Mouse (Mus musculus) MEL-GATA-1-ER (cell line): ENCODE data around the gene Lrrc7.

Source experiments
- DNase-seq: peaks from one replicate; pipeline ENCODE4 v3.0.0-alpha.2; 2012; ENCODE audit warnings: low read depth; ENCODE audit errors: extremely low read depth

Lrrc7 gene

DNA sequence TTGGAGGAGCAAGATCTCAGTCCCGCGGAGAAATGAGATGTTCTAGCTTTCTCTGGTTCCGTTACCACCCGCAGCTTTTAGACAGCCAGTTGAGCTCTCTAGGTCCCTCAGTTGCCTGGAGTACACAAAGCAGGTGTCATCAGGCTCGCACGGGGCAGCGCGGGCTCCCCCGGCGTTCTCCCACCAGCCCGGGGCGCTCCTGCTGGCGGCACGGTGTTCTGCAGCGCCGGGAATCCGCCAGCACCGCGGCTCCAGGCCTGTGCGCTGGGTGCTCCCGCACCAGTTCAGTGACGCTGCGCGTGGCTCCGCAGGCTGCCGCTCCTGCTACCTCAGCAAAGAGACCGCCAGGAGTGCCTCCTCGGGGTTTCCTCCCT, at the start of gene Lrrc7:
Gene Lrrc7, minus strand, starts transcription at position 235 of the 374 bp plus-strand sequence.
- no peak for DNase-seq

GRCm38 (mm10) chr3:158607065-158607464, 45.0 kb upstream of the Lrrc7 start:
- no peak for DNase-seq

- no peak for DNase-seq
These were observed 43.3 kb upstream of the Lrrc7 start for GRCm38 (mm10) chr3:158605274-158605673.

DNA sequence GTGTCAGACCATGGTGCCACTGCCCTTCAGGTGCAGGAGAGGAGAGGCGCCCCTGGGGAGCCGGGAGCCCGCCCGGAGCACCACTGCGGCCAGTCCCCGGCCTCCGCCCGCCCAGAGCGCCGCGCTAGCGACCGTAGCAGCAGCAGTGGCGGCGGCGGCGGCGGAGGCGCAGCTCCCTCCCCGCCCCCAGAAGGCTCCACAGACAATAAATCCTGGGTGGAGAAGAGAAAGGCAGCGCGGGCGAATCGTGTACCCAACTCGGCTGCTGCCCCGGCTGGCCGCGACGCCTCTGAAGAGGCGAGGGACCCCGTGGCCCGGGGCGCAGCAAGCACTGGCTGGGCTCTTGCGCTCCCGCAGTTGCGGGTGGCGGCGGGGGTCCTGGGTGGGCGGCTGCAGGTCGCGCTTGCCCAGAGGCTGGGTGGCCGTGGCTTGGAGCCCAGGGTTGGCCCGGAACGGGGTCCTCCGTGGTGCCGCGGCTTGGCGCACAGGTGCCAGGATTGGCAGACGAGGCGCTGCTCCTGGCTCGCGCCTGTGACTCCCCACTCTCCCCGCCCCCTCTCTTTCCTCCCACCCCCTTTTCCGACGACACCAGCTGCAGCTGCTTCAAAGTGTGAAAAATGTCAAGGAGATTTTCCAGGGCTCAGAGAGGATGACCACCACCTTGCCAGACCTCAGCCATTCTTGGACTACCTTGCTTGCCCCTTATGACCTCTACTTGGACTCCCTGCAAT, 600 bp downstream of the Lrrc7 start:
- DNase-seq = no peak

DNA sequence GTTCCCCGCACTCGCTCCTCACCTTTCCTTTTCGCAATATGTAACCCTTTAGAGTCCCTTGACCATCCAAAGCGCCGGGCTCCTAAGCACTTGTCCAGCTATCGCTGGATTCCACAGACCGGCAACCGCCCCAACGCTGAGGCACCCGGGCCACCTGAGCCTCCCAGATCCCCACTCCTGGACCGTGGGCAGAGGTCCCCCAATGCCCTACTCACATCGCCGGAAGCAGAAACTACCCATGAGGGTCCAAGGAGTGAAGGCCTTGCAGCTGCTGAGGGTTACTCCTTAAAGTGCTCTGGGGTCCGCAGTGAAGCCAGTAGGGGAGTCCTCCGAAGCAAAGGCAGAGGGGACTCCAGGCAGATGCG, 1.1 kb downstream of the Lrrc7 start:
- DNase-seq = no peak

GRCm38 (mm10) chr3:158559691-158560650, 2.0 kb downstream of the Lrrc7 start:
- DNase-seq = no peak

- no peak for DNase-seq
These were observed 2.8 kb downstream of the Lrrc7 start for GRCm38 (mm10) chr3:158559131-158559658.

GRCm38 (mm10) chr3:158558631-158559030, 3.4 kb downstream of the Lrrc7 start:
- DNase-seq = no peak

- no peak for DNase-seq
These were observed 7.7 kb downstream of the Lrrc7 start for GRCm38 (mm10) chr3:158554280-158554679.

DNA sequence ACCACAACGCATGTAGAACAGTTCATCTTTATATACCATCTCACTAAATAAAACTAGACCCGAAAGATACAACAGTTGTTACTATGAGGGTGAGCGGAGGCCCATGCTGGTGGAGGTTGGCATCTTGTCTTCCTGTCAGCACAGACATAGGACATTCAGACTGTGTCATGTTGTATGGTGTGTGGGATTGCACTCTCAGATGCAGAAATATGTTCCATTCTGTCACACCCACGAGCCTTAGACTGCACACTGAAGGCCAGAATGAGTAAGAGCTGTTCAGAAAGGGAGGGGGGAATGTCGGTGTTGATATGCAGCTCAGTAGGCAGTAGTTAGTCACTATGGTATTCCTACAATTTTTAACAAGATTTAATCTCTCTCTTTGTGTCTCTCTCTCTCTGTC, 9.9 kb downstream of the Lrrc7 start:
- no peak for DNase-seq

DNA sequence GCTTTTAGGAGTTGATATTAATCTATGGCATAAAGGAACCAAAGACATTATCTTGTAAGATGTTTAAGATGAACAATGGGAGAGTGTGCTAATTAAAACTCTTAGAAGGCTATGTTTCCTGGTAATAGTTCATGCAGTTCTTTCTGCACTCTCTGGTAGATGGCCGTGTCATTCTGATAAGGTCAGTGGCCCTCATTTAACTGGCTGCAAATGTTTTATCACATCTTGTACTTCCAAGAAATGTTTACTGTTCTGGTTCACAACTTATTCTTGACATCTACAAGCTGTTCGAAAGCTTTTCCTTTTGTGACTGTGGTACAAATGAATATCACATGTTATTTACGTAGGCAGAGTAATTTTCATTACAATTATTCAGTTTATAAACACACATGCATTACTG, 18.5 kb downstream of the Lrrc7 start:
- DNase-seq = no peak

- no peak for DNase-seq
These were observed 29.2 kb downstream of the Lrrc7 start for GRCm38 (mm10) chr3:158532859-158533258.

- DNase-seq = no peak
These were observed 33.5 kb downstream of the Lrrc7 start for GRCm38 (mm10) chr3:158528471-158528870.

DNA sequence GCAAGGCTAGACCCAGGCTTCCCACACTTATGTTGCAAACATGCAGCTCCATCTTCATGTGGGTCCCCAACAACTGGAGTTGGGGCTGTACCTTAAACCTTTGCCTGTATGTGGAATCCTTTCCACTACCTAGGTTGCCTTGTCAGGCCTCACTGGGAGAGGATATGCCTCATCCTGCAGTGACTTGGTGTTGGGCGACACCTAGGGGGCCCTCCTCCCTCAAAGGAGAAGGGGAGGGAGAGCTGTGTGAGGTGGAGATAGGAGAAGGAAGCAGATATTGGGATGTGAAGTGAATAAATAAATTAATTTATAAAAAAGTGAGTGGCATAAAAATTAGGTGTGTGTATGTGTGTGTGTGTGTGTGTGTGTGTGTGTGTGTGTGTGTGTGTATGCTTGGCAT, 68.3 kb downstream of the Lrrc7 start:
- DNase-seq = no peak

- DNase-seq = no peak
These were observed 82.3 kb downstream of the Lrrc7 start for GRCm38 (mm10) chr3:158479677-158480076.

DNA sequence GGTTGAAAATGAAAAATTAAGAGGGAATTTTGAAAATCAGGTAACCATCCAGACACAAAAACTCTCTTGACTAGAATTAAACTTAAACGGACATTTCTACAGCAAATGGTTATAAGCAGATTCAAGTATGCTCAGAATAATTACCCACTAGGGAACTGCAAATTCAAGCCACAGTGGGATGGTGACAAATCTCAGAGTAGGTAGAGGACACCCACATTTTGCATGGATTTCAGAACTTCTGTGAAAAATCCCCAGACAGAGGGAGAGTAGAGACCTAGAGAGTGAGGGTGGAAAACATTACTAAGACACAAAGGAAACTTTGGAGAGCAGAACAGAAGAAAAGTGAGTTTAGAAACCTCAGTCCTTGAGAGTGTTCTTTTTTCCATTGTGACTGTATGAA, 161.4 kb downstream of the Lrrc7 start:
- DNase-seq = no peak

GRCm38 (mm10) chr3:158391534-158391933, 170.5 kb downstream of the Lrrc7 start:
- DNase-seq = no peak

DNA sequence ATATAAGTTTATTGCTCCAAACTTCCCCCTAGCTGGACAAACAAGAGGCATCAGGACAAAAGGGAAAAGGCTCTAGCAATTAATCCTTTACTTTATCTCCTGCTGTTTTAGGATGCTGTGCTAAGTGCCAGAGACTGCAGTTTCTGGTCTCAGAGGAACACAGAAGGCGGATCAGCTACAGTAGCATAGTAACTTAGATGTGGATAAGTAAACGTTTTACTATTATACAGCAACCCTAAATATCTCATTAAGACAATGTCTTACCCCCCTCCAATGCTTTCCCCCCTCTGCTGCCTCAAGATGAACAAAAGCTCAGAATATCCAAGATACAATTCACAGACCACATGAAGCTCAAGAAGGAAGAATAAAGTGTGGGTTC, 174.0 kb downstream of the Lrrc7 start:
- DNase-seq = no peak

DNA sequence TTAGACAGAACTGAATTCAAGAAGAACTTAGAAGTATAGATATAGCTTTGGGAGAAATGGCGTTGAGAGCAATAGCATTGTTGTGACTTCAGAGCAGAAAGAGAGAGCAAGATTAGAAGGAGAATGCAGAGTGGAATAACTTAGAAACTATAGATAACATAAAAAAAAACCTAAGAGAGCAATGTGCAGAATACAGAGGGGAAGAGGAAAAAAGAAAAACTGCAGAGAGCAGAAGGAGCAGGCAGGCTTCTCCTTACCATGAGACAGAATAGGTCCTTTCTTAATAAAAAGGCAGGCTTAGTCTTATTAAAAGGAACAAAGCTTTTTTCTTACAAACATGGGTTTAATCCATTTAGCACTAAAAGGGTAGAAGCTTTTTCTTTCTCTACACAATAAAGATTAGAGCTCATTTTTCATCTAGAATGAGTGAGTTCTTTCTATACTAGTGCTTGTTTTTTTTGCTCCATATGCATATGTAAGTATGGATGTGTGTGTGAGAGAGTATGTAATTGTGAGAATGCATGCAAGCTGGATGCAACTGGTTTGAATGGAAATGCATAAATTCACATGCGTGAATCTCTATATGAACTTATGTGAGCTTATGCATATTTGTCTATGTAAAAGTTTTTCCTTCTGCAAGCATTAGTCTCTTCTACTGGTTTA, 174.5 kb downstream of the Lrrc7 start:
- DNase-seq = no peak

DNA sequence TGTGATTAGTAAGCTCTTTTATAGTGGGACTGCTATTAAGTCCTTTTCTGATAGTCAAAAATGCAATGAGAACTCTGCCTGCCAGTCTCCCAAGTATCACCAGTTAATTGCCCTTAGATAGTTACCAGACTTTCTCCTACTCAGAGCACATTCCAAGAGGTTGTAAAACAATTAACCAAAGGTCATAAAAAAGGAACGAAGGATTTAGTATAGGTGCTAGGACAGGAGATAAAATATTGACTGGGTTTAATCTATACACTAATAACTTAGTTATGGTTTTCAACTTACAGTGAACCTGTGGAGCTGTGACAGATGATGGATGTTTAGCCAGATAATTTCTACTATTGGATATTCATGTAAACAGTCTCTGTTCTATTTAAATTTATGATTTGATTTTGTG, 175.2 kb downstream of the Lrrc7 start:
- no peak for DNase-seq

- DNase-seq = peak; percentile 8
These were observed 186.1 kb downstream of the Lrrc7 start for GRCm38 (mm10) chr3:158375885-158376284.

- no peak for DNase-seq
These were observed 192.9 kb downstream of the Lrrc7 start for GRCm38 (mm10) chr3:158369169-158369568.
